Mouse (Mus musculus): ENCODE measurements around the gene Nupl2. TPM values are rescaled to one million over a fixed set of nuclear protein-coding genes. Genes with fewer than 3 reads are reported as not detected.

The Nupl2 gene
- polyA plus RNA-seq, 2 experiments: 10.5 to 15.9 TPM

GRCm38 (mm10) chr5:24208505-24208904 is 43.7 kb downstream of the Nupl2 start:
- no peaks in the 10 kb centered on the region for H3K9me3 ChIP-seq (ENCODE audit: control insufficient read depth, low read length)
- no peak overlapping the region for H3K27ac ChIP-seq (replicated peaks; ENCODE audit: low read depth, low read length)
- 88% methylated on average over 5 of the region's 5 CpGs for WGBS
- no peaks in the 10 kb centered on the region for H3K36me3 ChIP-seq (ENCODE audit: control insufficient read depth, insufficient read depth, low read length)
- no peak for ATAC-seq (ENCODE audit: low FRiP score, low read depth)
- no peaks in the 10 kb centered on the region for H3K27me3 ChIP-seq (ENCODE audit: control insufficient read depth, insufficient read depth, low read length)
- H3K4me1 ChIP-seq (ENCODE audit: control insufficient read depth, insufficient read depth, low read length): no peaks in the 10 kb centered on the region
- TF ChIP-seq POLR2A (IDR thresholded peaks at IDR 0.05; ENCODE audit: borderline replicate concordance, extremely low read depth, insufficient read depth, insufficient read length): no peak
- H3K4me3 ChIP-seq (replicated peaks; ENCODE audit: low read length): no peak overlapping the region
- no peak for DNase-seq (ENCODE audit: low spot score)
- no peak overlapping the region for H3K9ac ChIP-seq (ENCODE audit: low read depth, low read length, severe bottlenecking)
- no peak overlapping the region for H3K4me2 ChIP-seq (replicated peaks; ENCODE audit: low read depth, low read length, severe bottlenecking)

GRCm38 (mm10) chr5:24213861-24214546 is 49.2 kb downstream of the Nupl2 start:
- ATAC-seq (ENCODE audit: low FRiP score, low read depth) (no peak), DNase-seq (ENCODE audit: low spot score) (no peak)
- no peaks in the 10 kb centered on the region for H3K4me1 ChIP-seq (ENCODE audit: control insufficient read depth, insufficient read depth, low read length)
- no peak overlapping the region for H3K4me2 ChIP-seq (replicated peaks; ENCODE audit: low read depth, low read length, severe bottlenecking)
- H3K9me3 ChIP-seq (ENCODE audit: control insufficient read depth, low read length): no peaks in the 10 kb centered on the region
- no peak overlapping the region for H3K27ac ChIP-seq (replicated peaks; ENCODE audit: low read depth, low read length)
- WGBS: 74% methylated on average over 3 of the region's 3 CpGs
- no peak overlapping the region for H3K4me3 ChIP-seq (replicated peaks; ENCODE audit: low read length)
- TF ChIP-seq POLR2A (IDR thresholded peaks at IDR 0.05; ENCODE audit: borderline replicate concordance, extremely low read depth, insufficient read depth, insufficient read length): no peak
- H3K9ac ChIP-seq (ENCODE audit: low read depth, low read length, severe bottlenecking): no peak overlapping the region
- 0 out of 2 replicates have a peak, but pooled peaks cover 6% of the 10 kb centered on the region for H3K27me3 ChIP-seq (ENCODE audit: control insufficient read depth, insufficient read depth, low read length)
- no peaks in the 10 kb centered on the region for H3K36me3 ChIP-seq (ENCODE audit: control insufficient read depth, insufficient read depth, low read length)

GRCm38 (mm10) chr5:24214547-24214878 is 49.8 kb downstream of the Nupl2 start:
- Histone ChIP-seq H3K4me1 (ENCODE audit: control insufficient read depth, insufficient read depth, low read length) (no peaks in the 10 kb centered on the region), H3K27ac (replicated peaks; ENCODE audit: low read depth, low read length) (no peak overlapping the region), H3K9me3 (ENCODE audit: control insufficient read depth, low read length) (no peaks in the 10 kb centered on the region), H3K36me3 (ENCODE audit: control insufficient read depth, insufficient read depth, low read length) (no peaks in the 10 kb centered on the region), H3K9ac (ENCODE audit: low read depth, low read length, severe bottlenecking) (no peak overlapping the region), H3K4me2 (replicated peaks; ENCODE audit: low read depth, low read length, severe bottlenecking) (no peak overlapping the region), H3K27me3 (ENCODE audit: control insufficient read depth, insufficient read depth, low read length) (0 out of 2 replicates have a peak, but pooled peaks cover 6% of the 10 kb centered on the region), H3K4me3 (replicated peaks; ENCODE audit: low read length) (no peak overlapping the region)
- no peak for TF ChIP-seq POLR2A (IDR thresholded peaks at IDR 0.05; ENCODE audit: borderline replicate concordance, extremely low read depth, insufficient read depth, insufficient read length)
- ATAC-seq (ENCODE audit: low FRiP score, low read depth) (no peak), DNase-seq (ENCODE audit: low spot score) (no peak)
- 68% methylated on average over 1 of the region's 1 CpGs for whole genome bisulfite sequencing

- no peak for ATAC-seq (ENCODE audit: low FRiP score, low read depth)
These were observed 50.1 kb downstream of the Nupl2 start for GRCm38 (mm10) chr5:24214900-24215299.

More at GRCm38 (mm10) chr5:24214900-24215299, 50.1 kb downstream of the Nupl2 start:
- 80% methylated on average over 1 of the region's 1 CpGs for WGBS
- Histone ChIP-seq H3K27me3 (ENCODE audit: control insufficient read depth, insufficient read depth, low read length) (0 out of 2 replicates have a peak, but pooled peaks cover 6% of the 10 kb centered on the region), H3K9ac (ENCODE audit: low read depth, low read length, severe bottlenecking) (no peak overlapping the region), H3K36me3 (ENCODE audit: control insufficient read depth, insufficient read depth, low read length) (no peaks in the 10 kb centered on the region), H3K4me1 (ENCODE audit: control insufficient read depth, insufficient read depth, low read length) (no peaks in the 10 kb centered on the region), H3K4me2 (replicated peaks; ENCODE audit: low read depth, low read length, severe bottlenecking) (no peak overlapping the region), H3K27ac (replicated peaks; ENCODE audit: low read depth, low read length) (no peak overlapping the region), H3K4me3 (replicated peaks; ENCODE audit: low read length) (no peak overlapping the region), H3K9me3 (ENCODE audit: control insufficient read depth, low read length) (no peaks in the 10 kb centered on the region)
- DNase-seq (ENCODE audit: low spot score): no peak
- no peak for TF ChIP-seq POLR2A (IDR thresholded peaks at IDR 0.05; ENCODE audit: borderline replicate concordance, extremely low read depth, insufficient read depth, insufficient read length)

Other genes starting within 250 kb of the Nupl2 start
- gene Fam126a, start 134.3 kb upstream of the Nupl2 start, polyA plus RNA-seq (2012; rRNA removed): 22.4 and 23.4 TPM in 2 replicates
- gene Fam126a, start 134.3 kb upstream of the Nupl2 start, polyA plus RNA-seq (2014; fragmentation: Nextera tagmentation; extraction: Ambion mirVana): 38.5 and 49.1 TPM in 2 replicates
- 28.6 and 33.7 TPM in 2 replicates for gene Klhl7, start 64.4 kb upstream of the Nupl2 start, polyA plus RNA-seq (2012; rRNA removed)
- gene Klhl7, start 64.4 kb upstream of the Nupl2 start, polyA plus RNA-seq (2014; fragmentation: Nextera tagmentation; extraction: Ambion mirVana): 51.7 and 54.0 TPM in 2 replicates
- 16.2 and 26.5 TPM in 2 replicates for gene Kcnh2, start 186.6 kb downstream of the Nupl2 start, polyA plus RNA-seq (2012; rRNA removed)
- gene Kcnh2, start 186.6 kb downstream of the Nupl2 start, polyA plus RNA-seq (2014; fragmentation: Nextera tagmentation; extraction: Ambion mirVana): 2.8 and 3.8 TPM in 2 replicates
- 7.3 and 7.4 TPM in 2 replicates for gene Nos3, start 199.8 kb downstream of the Nupl2 start, polyA plus RNA-seq (2012; rRNA removed)
- 4.8 and 6.1 TPM in 2 replicates for gene Nos3, start 199.8 kb downstream of the Nupl2 start, polyA plus RNA-seq (2014; fragmentation: Nextera tagmentation; extraction: Ambion mirVana)
- 1.7 and 2.4 TPM in 2 replicates for gene Atg9b, start 227.2 kb downstream of the Nupl2 start, polyA plus RNA-seq (2012; rRNA removed)
- 0.54 and 1.3 TPM in 2 replicates for gene Atg9b, start 227.2 kb downstream of the Nupl2 start, polyA plus RNA-seq (2014; fragmentation: Nextera tagmentation; extraction: Ambion mirVana)
- 45.3 and 58.3 TPM in 2 replicates for gene Abcb8, start 228.7 kb downstream of the Nupl2 start, polyA plus RNA-seq (2012; rRNA removed)
- 35.8 and 37.3 TPM in 2 replicates for gene Abcb8, start 228.7 kb downstream of the Nupl2 start, polyA plus RNA-seq (2014; fragmentation: Nextera tagmentation; extraction: Ambion mirVana)
- 3.0 and 6.2 TPM in 2 replicates for gene Asic3, start 248.4 kb downstream of the Nupl2 start, polyA plus RNA-seq (2012; rRNA removed)
- 0.36 and 1.2 TPM in 2 replicates for gene Asic3, start 248.4 kb downstream of the Nupl2 start, polyA plus RNA-seq (2014; fragmentation: Nextera tagmentation; extraction: Ambion mirVana)